Mouse (Mus musculus): ENCODE measurements around the gene Jazf1.

Gene Jazf1

DNA sequence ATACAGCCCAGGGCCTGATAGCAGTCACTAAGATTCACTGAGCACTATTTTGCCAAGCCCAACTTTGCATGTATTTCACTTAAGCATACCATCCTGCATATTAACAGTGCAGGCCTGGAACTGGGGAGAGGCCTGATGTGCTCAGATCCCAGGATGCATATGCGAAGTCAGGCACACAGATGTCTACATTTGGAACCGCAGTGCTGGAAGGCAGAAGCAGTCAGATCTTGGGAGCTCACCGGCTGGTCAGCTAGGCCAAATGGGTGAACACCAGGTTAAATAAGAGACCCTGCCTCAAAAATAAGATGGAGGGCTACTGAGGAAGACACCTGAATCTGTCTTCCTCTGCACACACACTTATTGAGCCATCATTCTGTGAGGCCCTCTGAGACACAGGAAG, 113.6 kb downstream of the Jazf1 start:
- DNase-seq = no peak

- DNase-seq = peak; percentile 68 to 69
Measured at GRCm38 (mm10) chr6:52954441-52954840, 114.0 kb downstream of the Jazf1 start.

DNA sequence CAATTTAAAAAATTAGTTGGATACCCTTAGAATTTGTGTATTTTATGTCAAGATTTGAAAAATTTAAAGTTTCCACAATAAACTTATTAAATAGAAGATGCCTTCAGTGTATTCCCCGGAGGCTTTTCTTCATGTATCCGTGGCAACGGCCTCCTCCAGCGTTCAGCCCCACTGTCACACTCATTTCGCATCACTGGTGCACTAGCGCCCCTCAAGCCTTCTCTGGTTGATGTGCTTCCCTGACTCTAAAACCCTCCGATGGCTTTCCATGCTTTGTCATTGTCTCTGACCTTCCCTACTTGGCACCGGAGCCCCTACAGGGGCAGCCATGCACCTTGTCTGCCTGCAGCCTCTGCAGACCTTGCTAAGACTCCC, 115.9 kb downstream of the Jazf1 start:
- peak; percentile 24 to 32 for DNase-seq

- DNase-seq = peak; percentile 55 to 68
Measured at GRCm38 (mm10) chr6:52951871-52952525, 116.4 kb downstream of the Jazf1 start.

GRCm38 (mm10) chr6:52950371-52950770, 118.1 kb downstream of the Jazf1 start:
- DNase-seq = peak; percentile 47 to 63

DNA sequence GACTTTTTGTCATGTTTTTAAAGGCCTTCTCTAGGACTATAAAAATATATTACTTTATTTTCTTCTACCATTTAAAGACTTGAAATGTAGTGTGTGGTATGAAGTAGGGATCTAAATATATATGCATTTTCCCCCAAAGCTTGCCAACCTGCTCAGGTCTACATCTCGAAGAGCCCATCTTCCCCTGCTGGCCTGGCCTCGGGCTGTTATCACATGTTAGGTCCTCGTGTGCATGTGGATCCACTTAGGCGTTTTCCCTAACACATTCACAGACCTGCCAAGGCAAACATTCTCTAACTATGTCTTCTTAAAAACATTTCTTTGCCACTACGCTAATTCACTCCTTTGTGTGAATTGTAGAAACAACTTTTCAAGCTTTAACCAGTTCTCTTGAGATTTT, 125.9 kb downstream of the Jazf1 start:
- no peak for DNase-seq

DNA sequence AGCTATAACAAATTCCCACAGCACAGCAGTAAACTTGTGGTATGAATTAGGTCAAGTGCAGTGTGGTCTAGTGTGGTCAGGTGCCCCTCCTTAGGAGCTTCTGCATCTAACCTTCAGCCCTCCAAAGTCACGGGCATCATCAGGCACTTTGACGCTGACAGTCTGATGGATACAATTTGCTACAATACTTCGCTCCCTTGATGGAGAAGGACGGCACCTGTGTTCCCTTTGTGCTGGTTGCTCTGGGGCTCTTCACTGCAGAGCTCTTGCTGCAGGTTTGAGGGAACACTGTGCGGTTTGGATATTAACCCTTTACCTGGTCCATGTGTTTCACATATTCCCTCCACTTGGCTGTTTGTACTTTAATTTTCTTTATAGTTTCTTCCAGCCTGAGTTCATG, 126.3 kb downstream of the Jazf1 start:
- DNase-seq = no peak

GRCm38 (mm10) chr6:52937916-52938315, 130.5 kb downstream of the Jazf1 start:
- DNase-seq = peak; percentile 42 to 54

- peak; percentile 88 to 90 for DNase-seq
Measured at GRCm38 (mm10) chr6:52936995-52937394, 131.4 kb downstream of the Jazf1 start.

DNA sequence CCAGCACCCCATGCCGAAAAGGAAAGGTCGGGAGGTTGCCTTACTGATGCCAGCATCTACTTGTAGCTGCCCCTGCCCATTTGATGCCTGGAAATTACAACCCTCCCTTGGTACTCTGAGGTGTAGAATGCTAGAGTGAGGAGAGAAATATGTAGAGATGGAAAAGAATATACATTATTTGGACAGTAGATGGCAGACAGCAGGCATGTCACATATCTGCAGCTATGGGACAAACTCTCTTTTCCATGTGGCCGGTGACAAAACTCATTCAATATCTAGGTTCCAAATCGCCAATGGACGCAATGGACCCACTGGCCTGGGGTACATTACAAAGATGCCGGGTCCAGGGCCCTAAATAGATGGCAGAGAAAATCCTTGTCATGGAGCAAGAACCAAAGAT, 134.4 kb downstream of the Jazf1 start:
- no peak for DNase-seq

DNA sequence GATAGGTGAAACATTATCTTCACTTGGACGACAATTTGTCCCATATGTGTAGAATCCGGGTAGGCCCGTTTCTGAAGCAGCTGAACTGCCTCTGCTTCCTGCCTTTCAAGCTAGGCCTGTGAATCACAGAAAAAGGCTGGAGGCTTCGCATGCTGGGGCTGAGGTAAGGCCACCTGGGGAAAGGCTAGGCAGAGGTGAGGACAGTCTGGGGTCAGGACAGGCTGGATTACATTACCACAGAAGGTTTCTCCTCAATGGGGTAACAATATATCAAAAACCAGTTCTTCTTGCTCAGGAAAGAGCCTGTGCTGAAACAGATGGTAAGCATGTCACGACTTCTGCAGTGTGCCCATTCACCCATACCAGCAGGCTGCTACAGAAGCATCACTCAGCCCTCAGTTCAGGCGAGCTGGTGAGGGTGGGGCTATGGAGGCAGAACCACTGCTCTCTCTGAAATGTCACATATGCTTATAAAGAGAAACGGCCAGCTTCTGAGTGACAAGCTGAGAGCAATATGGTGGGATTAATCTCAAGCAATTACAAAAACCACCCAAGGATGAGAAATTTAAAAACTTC, 135.7 kb downstream of the Jazf1 start:
- peak in 1 of 2 experiments; percentile 32 for DNase-seq

- DNase-seq = peak in 1 of 2 experiments; percentile 43
Measured at GRCm38 (mm10) chr6:52929358-52929757, 139.1 kb downstream of the Jazf1 start.

DNA sequence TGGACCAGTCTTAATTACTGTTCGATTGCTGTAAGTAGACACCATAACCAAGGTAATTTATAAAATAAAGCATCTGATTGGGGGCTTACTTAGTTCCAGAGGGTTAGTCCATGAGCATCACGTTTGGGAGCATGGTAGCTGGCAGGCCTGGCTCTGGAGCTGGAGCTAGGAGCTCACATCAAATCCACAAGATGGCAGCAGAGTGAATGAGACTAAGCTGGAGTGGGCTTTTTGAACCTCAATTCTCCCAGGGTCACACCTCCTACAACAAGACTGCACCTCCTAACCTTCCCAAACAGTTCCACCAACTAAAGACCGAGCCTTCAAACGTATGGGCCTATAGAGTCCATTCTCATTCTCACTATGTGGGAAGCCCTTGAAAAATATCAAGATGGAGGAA, 141.5 kb downstream of the Jazf1 start:
- DNase-seq = peak; percentile 67 to 68

DNA sequence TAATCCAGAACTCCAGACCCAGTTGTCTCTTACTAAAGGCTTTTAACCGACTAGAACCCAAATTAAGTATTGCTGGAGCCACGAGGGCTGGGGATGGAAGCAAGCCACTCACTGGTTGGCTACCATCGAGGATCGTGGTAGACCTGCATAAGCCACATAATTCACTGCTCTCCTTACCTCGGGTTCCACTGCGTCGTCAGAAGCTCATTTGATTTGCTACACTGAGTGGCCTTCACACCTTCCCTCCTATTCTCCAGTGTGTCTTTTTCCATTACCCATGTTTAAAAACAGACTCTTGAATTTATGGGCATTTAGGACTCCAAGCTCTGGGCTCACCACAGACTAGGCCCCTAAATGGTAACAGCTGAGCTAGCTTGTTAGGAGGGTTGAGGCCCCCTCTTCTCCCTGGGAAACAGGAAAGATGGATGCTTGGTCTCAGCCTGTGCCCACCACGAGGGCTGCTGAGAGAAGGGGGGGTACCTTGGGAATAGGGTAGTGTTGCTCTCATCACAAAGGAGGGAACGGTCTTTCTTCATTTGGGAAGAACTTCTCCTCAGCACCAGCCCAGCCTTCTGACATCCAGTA, 142.9 kb downstream of the Jazf1 start:
- no peak for DNase-seq

GRCm38 (mm10) chr6:52921248-52921647, 147.2 kb downstream of the Jazf1 start:
- DNase-seq = no peak

DNA sequence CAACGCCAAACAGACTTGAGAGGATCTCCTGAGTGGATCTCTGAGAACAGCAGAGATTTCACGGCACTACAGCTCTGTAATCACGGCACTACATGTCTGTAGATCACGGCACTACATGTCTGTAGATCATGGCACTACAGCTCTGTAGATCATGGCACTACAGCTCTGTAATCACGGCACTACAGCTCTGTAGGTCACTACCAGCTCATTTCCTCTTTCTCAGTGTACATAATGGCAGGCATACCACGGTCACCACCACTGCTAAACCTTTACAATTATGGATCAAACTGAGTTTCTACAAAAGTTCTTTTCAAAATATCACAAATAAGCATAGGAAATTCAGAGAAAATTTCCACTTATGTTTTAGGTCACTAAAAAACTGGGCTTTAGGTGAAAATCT, 147.7 kb downstream of the Jazf1 start:
- DNase-seq = no peak

- DNase-seq = peak; percentile 31 to 42
Measured at GRCm38 (mm10) chr6:52919442-52919841, 149.0 kb downstream of the Jazf1 start.

DNA sequence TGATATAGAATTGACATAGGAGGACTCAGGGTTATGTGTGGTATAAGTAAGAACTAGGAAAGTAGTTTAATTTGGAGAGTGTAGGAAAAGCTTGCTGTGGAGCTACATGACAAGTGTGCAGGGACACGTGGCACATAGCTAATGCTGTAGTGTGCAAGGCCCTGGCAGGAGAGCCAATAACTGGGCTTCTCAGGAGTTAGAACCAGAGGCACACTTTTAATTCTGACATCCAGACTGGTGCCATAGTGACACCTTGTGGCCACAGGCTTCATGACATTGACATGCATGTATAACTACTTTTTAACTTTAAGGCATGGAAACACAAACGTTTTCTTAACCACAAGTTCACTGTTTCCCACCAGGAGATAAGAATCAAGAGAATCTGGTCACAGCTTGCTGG, 149.5 kb downstream of the Jazf1 start:
- peak; percentile 88 for DNase-seq

DNA sequence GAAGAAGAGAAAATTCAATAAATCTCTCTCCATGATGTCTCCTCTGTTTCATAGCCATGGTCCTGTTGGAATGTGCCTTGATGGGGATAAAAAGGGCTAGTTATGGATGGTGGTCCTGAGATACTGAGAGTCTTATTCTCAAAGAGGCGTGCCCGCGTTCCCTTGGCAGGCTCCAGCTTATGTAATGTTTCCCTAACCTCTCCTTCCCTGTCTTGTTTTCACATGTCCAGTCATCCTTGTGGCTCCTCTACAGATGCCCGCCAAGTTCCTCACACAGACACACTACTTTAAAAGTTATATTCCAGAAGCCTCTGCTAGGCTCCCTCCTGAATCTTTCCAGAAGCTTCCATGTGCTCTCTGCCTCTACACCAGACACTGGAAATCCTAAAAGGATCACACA, 151.0 kb downstream of the Jazf1 start:
- DNase-seq = no peak

GRCm38 (mm10) chr6:52916836-52917376, 151.5 kb downstream of the Jazf1 start:
- no peak for DNase-seq

- DNase-seq = no peak
Measured at GRCm38 (mm10) chr6:52914921-52915320, 153.5 kb downstream of the Jazf1 start.

DNA sequence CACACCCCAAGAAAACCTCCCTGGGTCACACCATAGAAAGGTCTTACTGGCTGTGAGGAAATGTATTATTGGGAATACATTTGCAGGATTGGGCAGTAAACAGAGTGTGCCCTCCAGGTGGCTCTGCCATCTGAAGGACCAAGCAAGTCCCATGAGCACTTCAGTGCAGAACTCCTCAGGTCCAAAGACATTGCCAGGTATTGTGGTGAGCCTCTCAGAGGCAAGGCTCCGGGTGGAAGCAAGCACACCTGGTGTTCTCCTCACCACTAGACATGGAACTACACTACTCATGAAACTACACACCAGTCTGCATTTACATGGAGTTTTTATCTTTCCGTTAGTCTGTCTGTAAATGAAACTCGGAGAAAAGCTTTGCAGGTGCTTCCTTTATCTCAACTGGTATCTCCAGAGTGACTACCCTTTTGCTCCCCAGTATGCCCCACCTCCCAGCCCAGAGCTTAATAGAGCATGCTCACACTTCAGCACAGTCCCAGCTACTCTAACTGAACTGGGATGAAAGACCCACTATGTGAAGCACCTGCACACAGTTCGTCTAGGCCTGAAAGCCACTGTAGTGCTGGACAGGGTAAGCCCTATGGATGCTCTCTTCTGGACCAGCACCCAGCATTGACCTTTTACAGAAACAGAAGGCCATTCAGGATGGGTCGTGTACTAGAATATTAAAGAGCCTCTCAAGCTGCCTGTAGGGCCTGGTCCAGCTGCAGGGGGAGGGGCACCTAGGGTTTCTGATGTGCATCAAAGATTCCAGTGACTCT, 156.1 kb downstream of the Jazf1 start:
- DNase-seq = peak in 1 of 2 experiments; percentile 46

DNA sequence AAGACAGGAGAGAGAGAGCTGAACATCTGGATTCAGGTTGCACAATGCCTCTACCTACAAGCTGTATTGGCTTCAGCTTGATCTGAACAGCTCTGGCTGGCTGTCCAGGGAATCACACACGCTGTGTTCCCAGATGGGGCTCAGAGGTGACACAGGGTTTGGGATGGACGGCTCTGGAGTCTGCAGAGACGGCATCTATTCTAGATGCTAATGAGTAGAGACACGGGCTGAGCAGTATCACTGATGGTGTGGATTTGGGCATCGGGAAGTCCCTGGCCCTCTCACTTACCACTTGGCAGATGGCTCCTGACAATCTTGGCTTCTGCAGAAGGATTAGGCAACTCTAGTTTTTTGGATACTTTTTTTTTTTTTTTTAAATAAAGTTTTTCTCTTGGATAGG, 161.6 kb downstream of the Jazf1 start:
- peak in 1 of 2 experiments; percentile 50 for DNase-seq

Data from cerebellum, postnatal 10 days (tissue).